Mouse (Mus musculus) spleen, adult 18-20 months (tissue): ENCODE data around the gene Parm1.

Experiments used
- DNase-seq, 2 experiments: peaks; one replicate each; pipeline ENCODE4 v3.0.0; 2022; ENCODE audit warnings: mixed read lengths in 2 of 2

Parm1 gene

GRCm38 (mm10) chr5:91517480-91518301, at the start of gene Parm1:
Gene Parm1 (plus strand): TSS chr5:91517615.
- DNase-seq, result peak; percentile 22 to 37

DNA sequence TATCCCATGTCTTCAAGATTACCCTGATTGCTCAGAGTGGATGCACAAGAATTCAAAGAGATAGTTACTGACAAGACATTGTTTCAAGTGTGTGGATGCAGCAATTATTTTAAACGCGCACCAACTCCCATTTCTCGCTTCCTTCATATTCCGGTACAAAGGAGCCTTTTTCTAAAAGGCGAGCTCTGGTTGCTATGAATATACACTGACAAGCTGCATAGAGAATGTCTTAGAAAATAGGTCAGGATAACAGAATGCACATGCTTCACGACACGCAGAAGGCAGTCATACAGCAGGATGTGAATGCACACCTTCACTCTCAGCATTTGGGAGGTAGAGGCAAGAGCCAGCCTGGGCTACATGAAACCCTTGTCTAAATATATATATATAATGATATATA, 42.2 kb upstream of the Parm1 start:
- no peak for DNase-seq

- DNase-seq, result no peak
Measured at GRCm38 (mm10) chr5:91476863-91477262, 40.6 kb upstream of the Parm1 start.

- no peak for DNase-seq
Measured at GRCm38 (mm10) chr5:91478673-91479072, 38.7 kb upstream of the Parm1 start.

- DNase-seq, result no peak
Measured at GRCm38 (mm10) chr5:91480129-91480528, 37.3 kb upstream of the Parm1 start.

DNA sequence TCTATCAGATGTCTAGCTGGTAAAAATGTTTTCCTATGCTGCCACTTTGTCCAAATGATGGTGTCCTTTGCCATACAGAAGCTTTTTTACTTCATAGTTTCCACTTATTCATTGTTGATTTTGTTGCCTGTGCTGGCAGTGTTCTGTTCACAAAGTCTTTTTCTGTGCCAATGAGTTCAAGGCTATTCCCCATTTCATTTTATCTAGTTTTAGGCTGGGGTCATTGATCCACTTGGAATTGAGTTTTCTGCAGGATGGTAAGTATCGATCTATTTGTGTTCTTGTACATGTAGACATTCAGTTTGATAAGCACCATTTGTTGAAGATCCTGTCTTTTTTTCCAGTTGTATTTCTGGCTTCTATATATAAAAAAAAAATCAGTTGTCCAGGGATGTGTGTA, 33.1 kb upstream of the Parm1 start:
- DNase-seq, result no peak

GRCm38 (mm10) chr5:91494456-91494855, 23.0 kb upstream of the Parm1 start:
- no peak for DNase-seq

GRCm38 (mm10) chr5:91501361-91501760, 16.1 kb upstream of the Parm1 start:
- DNase-seq, result no peak

GRCm38 (mm10) chr5:91502366-91502765, 15.0 kb upstream of the Parm1 start:
- DNase-seq, result no peak

DNA sequence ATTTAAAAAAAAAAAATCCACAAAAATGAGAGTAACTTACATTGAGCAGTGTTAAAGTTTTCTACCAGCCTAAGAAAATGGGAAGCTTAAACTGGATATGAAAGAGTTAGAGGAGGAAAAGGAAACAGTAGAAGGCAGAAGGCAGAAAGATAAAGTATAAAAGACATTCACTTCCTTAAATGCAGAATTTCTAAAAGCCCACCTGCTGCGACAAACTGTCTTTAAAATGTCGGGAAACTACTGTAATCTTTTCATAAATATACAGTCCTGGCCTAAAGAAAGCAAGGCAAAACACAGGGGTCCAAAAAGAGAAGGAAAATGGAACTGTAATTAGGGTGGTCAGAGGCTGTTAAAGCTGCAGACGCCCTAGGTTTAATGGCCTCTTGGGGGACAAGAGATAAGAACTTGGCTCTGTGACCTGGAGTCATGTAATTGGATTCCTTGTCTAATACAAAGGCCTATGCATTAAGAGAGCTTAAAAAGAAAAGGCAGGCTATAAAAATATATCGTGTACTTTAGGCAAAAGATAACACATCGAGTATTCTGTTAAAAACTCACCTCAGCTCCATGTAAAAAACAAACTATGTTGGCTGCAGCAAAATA, 13.0 kb upstream of the Parm1 start:
- DNase-seq, result no peak

DNA sequence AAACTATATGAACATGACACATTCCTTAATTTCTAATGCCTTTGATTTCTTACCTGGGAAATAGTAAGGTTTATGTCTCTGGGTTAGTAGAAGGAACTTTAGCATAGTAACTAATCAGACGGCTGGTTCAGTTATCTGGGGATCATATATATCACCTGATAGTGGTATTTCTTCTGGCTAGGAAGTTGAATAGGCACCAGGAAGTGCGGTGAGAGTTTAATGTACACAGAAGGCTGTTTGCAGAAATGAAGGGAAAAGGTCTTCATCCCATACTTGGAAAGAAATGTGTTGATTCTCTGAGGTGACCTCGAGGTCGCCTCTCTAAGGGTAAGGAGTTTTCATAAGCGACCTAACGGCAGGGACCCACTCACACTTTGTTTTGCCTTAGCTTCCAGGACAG, 338 bp upstream of the Parm1 start:
- DNase-seq, result no peak

GRCm38 (mm10) chr5:91518302-91518790, 931 bp downstream of the Parm1 start:
- DNase-seq, result no peak

GRCm38 (mm10) chr5:91518946-91519345, 1.5 kb downstream of the Parm1 start:
- DNase-seq, result no peak

DNA sequence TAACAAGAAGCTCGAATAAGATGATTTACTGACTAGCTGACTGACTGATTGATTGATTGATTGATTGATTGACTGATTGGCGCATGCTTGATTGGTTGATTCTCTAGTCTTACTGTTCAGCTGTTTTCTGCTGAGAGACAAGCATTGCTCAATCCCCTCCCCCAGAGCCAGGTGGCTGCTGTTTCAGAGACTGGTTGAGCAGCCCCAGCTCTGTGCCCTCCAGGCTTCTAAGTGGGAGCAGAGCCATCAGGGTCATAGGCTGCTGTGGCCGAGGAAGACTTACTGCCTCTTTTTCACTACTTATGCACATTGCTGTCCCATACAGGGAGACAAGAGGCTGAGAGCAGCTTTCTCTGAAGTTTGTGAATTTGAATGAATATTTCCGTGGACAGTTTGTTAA, 2.1 kb downstream of the Parm1 start:
- no peak for DNase-seq

- no peak for DNase-seq
Measured at GRCm38 (mm10) chr5:91532748-91533496, 15.5 kb downstream of the Parm1 start.

DNA sequence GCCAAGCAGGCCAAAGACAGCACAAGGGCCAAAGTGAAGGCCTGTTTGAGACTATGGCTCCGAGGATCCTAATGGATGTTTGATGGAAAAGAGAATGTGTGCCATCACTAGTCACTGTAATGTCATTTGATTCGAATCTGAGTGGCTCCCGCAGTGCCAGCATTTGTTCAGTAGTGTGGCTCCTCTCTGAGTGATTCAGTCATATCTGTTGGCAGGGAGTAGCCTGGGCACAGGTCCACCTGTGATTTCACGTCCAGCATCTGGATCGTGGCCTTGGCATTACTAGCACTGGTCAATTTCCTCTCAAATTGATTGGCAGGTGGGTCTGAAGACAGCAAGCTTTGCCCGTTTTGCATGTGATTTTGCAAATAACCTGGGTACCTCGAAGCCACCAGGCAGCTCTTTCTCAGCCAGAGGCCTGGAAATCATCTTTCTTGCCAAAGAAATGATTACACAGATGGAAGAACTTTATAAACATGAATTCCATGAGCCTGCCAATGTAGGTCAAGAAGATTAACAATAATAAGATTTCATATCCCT, 41.7 kb downstream of the Parm1 start:
- DNase-seq, result no peak

GRCm38 (mm10) chr5:91559711-91560110, 42.3 kb downstream of the Parm1 start:
- DNase-seq, result no peak

GRCm38 (mm10) chr5:91561394-91561793, 44.0 kb downstream of the Parm1 start:
- no peak for DNase-seq

DNA sequence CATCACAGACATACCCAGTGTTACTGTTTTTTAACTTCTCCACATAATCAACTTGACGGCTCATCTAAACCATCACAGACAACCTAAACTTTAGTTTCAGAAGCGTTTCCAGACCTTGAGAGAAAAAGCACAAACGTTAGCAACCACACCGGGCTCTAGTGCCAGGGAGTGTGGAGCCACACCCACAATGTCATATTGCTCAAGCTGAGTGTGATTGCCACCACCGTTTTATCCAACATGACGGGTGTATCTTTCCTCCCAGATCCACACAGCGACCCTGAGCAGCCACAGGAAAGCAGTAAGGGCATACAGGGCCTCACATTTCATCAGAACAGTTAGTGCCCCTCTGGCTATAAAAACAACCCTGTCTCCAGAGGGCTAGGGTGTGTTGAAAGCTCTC, 45.1 kb downstream of the Parm1 start:
- no peak for DNase-seq

- no peak for DNase-seq
Measured at GRCm38 (mm10) chr5:91564054-91564453, 46.6 kb downstream of the Parm1 start.

GRCm38 (mm10) chr5:91565458-91565857, 48.0 kb downstream of the Parm1 start:
- DNase-seq, result no peak

DNA sequence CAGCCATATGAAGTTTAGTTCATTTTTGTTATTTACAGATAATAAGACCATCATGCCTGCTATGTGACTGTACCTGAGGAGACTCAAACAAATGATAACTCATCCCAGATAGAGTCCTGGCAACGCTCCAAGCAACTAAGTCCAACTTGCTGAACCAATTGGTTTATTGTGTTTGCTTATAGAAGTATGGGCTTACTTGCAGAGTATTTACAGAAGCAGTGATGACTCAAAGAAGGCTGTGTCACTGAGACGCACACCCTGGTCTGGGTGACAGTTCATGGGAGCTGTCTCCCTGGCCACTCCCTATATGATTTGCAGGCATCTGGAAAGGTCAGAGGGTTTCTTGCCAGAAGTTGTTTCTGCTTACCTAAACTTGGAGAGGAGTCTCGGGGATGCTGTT, 49.2 kb downstream of the Parm1 start:
- no peak for DNase-seq

- DNase-seq, result no peak
Measured at GRCm38 (mm10) chr5:91574211-91574610, 56.8 kb downstream of the Parm1 start.
